37 mouse cellular contexts compared by ENCODE assay signal in the genomic region with DNA sequence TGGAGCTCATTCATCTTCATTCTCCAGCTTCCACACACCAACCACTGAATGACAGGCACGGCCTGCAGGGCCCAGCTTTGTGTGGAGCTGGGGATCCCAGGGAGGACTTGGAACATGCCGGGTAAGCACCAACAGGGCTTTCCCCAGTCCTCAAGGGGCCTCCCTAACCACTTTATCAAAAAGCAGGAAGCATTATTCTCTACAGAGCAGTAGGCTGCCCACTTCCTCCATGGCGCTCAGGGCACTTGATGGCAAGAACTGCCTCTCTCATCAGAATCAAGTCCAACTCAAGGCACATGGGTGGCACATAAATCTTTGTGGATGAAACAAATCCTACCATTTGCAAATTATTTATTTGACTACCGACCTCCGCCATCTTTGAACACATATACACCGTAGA. TPM values are rescaled to one million over a fixed set of nuclear protein-coding genes. Genes with fewer than 3 reads are reported as not detected.
"Had no signal": no experiment of that assay in that cellular context is flagged by ENCODE, and none has a peak within 500 bp of the region (broad histone marks: within the 10 kb centered on the region; RNA-seq: fewer than 3 reads in every experiment).

No protein-coding gene starts in this region.

- DNase-seq: gastrocnemius, postnatal 14 days; gastrocnemius, postnatal 36 days; heart, adult 2 months; heart, postnatal 14 days; heart, postnatal 36 days; kidney, adult 18-20 months; kidney, adult 8-10 months; kidney, postnatal 10 days; kidney, postnatal 25 days; kidney, postnatal 4 days; liver had no signal

- H3K4me3 ChIP-seq: heart, adult 2 months; heart, embryonic 13.5 days; heart, embryonic 15.5 days; hindbrain, embryonic 10.5 days; hindbrain, embryonic 12.5 days; intestine, embryonic 15.5 days; layer of hippocampus, adult 2 months; left cerebral cortex, adult 2 months; limb, embryonic 10.5 days; limb, embryonic 12.5 days; liver, embryonic 12.5 days had no signal

- H3K27me3 ChIP-seq: heart, embryonic 13.5 days; heart, embryonic 15.5 days; hindbrain, embryonic 12.5 days; intestine, embryonic 15.5 days; limb, embryonic 12.5 days; liver, embryonic 12.5 days had no signal

- H3K9me3 ChIP-seq: heart, embryonic 13.5 days; heart, embryonic 15.5 days; hindbrain, embryonic 10.5 days; hindbrain, embryonic 12.5 days; intestine, embryonic 15.5 days; limb, embryonic 10.5 days; limb, embryonic 12.5 days; liver, embryonic 12.5 days had no signal

- ATAC-seq: hindbrain, embryonic 16.5 days; inflammation-experienced regulatory T-cells, adult 6 months; intestine, embryonic 15.5 days; intestine, postnatal 0 days; liver, embryonic 12.5 days had no signal

- H3K4me2 ChIP-seq: heart, embryonic 11.5 days; heart, embryonic 13.5 days; heart, embryonic 15.5 days; hindbrain, embryonic 12.5 days; hindbrain, embryonic 14.5 days; intestine, embryonic 15.5 days; limb, embryonic 12.5 days; liver, embryonic 12.5 days had no signal

- H3K9ac ChIP-seq: heart, embryonic 13.5 days; heart, embryonic 15.5 days; hindbrain, embryonic 12.5 days; hindbrain, embryonic 14.5 days; intestine, embryonic 15.5 days; limb, embryonic 12.5 days; liver, embryonic 12.5 days; liver, embryonic 14.5 days had no signal

- H3K4me1 ChIP-seq: heart, embryonic 13.5 days; heart, embryonic 15.5 days; hindbrain, embryonic 10.5 days; hindbrain, embryonic 12.5 days; intestine, embryonic 15.5 days; limb, embryonic 10.5 days; limb, embryonic 12.5 days; liver, embryonic 12.5 days had no signal

- H3K27ac ChIP-seq: heart, adult 2 months; heart, embryonic 13.5 days; heart, embryonic 15.5 days; hindbrain, embryonic 10.5 days; hindbrain, embryonic 12.5 days; hindbrain, embryonic 14.5 days; intestine, embryonic 15.5 days; layer of hippocampus, adult 2 months; left cerebral cortex, adult 2 months; limb, embryonic 10.5 days; limb, embryonic 12.5 days; liver, embryonic 12.5 days; liver, embryonic 14.5 days had no signal

RNA-seq across cellular contexts. Expression of gene Gm15557, which starts 25.8 kb away (rescaled TPM):
- total RNA-seq: gastrocnemius, adult 18-20 months; gastrocnemius, adult 8-10 months; gastrocnemius, postnatal 14 days; gastrocnemius, postnatal 36 days; heart, adult 2 months; heart, postnatal 14 days; heart, postnatal 36 days; layer of hippocampus, adult 2 months; layer of hippocampus, postnatal 10 days; layer of hippocampus, postnatal 25 days; left cerebral cortex, adult 2 months; left cerebral cortex, postnatal 14 days; left cerebral cortex, postnatal 36 days had no signal
- polyA plus RNA-seq: gonadal fat pad, adult 2 months; heart, adult 2 months; heart, embryonic 11.5 days; heart, embryonic 13.5 days; heart, embryonic 15.5 days; heart, postnatal 0 days; hindbrain, embryonic 10.5 days; hindbrain, embryonic 12.5 days; hindbrain, embryonic 14.5 days; hindbrain, embryonic 16.5 days; inflammation-experienced regulatory T-cells, adult 6 months; intestine, embryonic 15.5 days; intestine, postnatal 0 days; kidney, embryonic 14.5 days; kidney, embryonic 16.5 days; liver, embryonic 12.5 days; liver, embryonic 14.5 days had no signal

RNA-seq across cellular contexts. Expression of gene Gdf5, which starts 30.5 kb away (rescaled TPM):
- total RNA-seq: gastrocnemius, postnatal 14 days; heart, adult 2 months; heart, postnatal 14 days; heart, postnatal 36 days had no signal
- polyA plus RNA-seq: inflammation-experienced regulatory T-cells, adult 6 months had no signal
